Mouse (Mus musculus) liver, embryonic 11.5 days (tissue): Measurements from ENCODE around the gene Ctdsp2. TPM values are rescaled to one million over a fixed set of nuclear protein-coding genes. Genes with fewer than 3 reads are reported as not detected.
A peak's percentile ranks its signal among the peaks of the same experiment; 100 is the strongest.

Experiments used
- ATAC-seq: fragments of 200-750 bp; cut with Nextera tagmentation; replicated peaks from 2 replicates; pipeline ENCODE4 v1.8.0; 2017; ENCODE audit warnings: moderate number of reproducible peaks, mild to moderate bottlenecking, moderate TSS enrichment, moderate library complexity; ENCODE audit not compliant: low FRiP score
- DNase-seq: peaks from one replicate; pipeline ENCODE4 v3.0.0-alpha.2; 2017; ENCODE audit warnings: low spot score
- H3K27ac ChIP-seq: fragments of 300-500 bp; sonication (generic); 2 replicates; pipeline ENCODE4 v1.5.1; 2014; ENCODE audit warnings: mild to moderate bottlenecking, low read depth, low read length, control low read depth
- H3K27me3 ChIP-seq: fragments of 300-500 bp; sonication (generic); replicated peaks from 2 replicates; pipeline ENCODE4 v1.6.1; 2014; ENCODE audit warnings: low read length, mixed read lengths; ENCODE audit not compliant: control insufficient read depth, insufficient read depth
- H3K36me3 ChIP-seq: fragments of 300-500 bp; sonication (generic); 2 replicates; pipeline ENCODE4 v1.6.1; 2014; ENCODE audit warnings: mild to moderate bottlenecking, low read length, moderate library complexity, mixed read lengths; ENCODE audit not compliant: control insufficient read depth, insufficient read depth
- H3K4me1 ChIP-seq: fragments of 300-500 bp; sonication (generic); replicated peaks from 2 replicates; pipeline ENCODE4 v1.6.1; 2014; ENCODE audit warnings: low read length, mixed read lengths; ENCODE audit not compliant: control insufficient read depth, insufficient read depth
- H3K4me2 ChIP-seq: fragments of 300-500 bp; sonication (generic); 2 replicates; pipeline ENCODE4 v1.6.1; 2014; ENCODE audit warnings: mild to moderate bottlenecking, control low read depth, moderate library complexity
- H3K4me3 ChIP-seq: fragments of 300-500 bp; sonication (generic); 2 replicates; pipeline ENCODE4 v1.5.1; 2014; ENCODE audit warnings: low read depth, low read length, control low read depth
- H3K9ac ChIP-seq: fragments of 300-500 bp; sonication (generic); 2 replicates; pipeline ENCODE4 v1.6.1; 2014; ENCODE audit warnings: low read depth, low read length, control low read depth
- H3K9me3 ChIP-seq: fragments of 300-500 bp; sonication (generic); 2 replicates; pipeline ENCODE4 v1.6.1; 2016; ENCODE audit warnings: low read length, inconsistent platforms, mixed read lengths; ENCODE audit not compliant: control insufficient read depth
- WGBS: fragments of 180-500 bp; shearing (Covaris S2); extraction: QIAGEN DNeasy Blood & Tissue Kit; methylation state at CpG from one replicate; pipeline ENCODE4 v1.1.7; 2014; 5-methylcytosine and 5-hydroxymethylcytosine counted together
- polyA plus RNA-seq: library from polyadenylated mRNA; unstranded; fragments of >200 nt; fragmentation: Nextera tagmentation; extraction: Ambion mirVana; gene quantifications from 2 replicates; pipeline ENCODE4 v1.2.1, GENCODE M21; 2014

Gene Ctdsp2
- polyA plus RNA-seq: 37.4 and 42.2 TPM in 2 replicates

- Histone ChIP-seq H3K9me3 (no peaks in the 10 kb centered on the region), H3K27ac (peak within 1 kb of the TSS; percentile 97), H3K4me1 (peaks cover 41% of the 10 kb centered on the region), H3K4me3 (peak within 1 kb of the TSS; percentile 99), H3K9ac (peak within 1 kb of the TSS; percentile 93), H3K36me3 (no peaks in the 10 kb centered on the region; the same call in 1 of the 2 replicates), H3K4me2 (peak within 1 kb of the TSS; percentile 83), H3K27me3 (no peaks in the 10 kb centered on the region)
- under 1% methylated on average over 56 of the region's 56 CpGs for WGBS
- peak; percentile 100 for DNase-seq
- ATAC-seq: peak; percentile 91
Measured at GRCm38 (mm10) chr10:126978277-126978994, at the start of gene Ctdsp2. Ctdsp2 (plus strand) TSS chr10:126978717.

GRCm38 (mm10) chr10:126928819-126929206 is 49.7 kb upstream of the Ctdsp2 start:
- no peak overlapping the region for H3K27ac ChIP-seq
- peaks cover 10% of the 10 kb centered on the region for H3K4me1 ChIP-seq
- peak overlapping the region; percentile 51 for H3K4me3 ChIP-seq
- ATAC-seq: no peak
- H3K9ac ChIP-seq: no peak overlapping the region
- no peaks in the 10 kb centered on the region for H3K36me3 ChIP-seq
- WGBS: 30% methylated on average over 12 of the region's 12 CpGs
- no peaks in the 10 kb centered on the region for H3K9me3 ChIP-seq
- H3K4me2 ChIP-seq: peak overlapping the region; percentile 62
- H3K27me3 ChIP-seq: peaks cover 41% of the 10 kb centered on the region
- no peak for DNase-seq

- ATAC-seq: no peak
- no peaks in the 10 kb centered on the region for H3K9me3 ChIP-seq
- H3K9ac ChIP-seq: no peak overlapping the region
- no peak for DNase-seq
- no peak overlapping the region for H3K4me2 ChIP-seq
- peaks cover 10% of the 10 kb centered on the region for H3K4me1 ChIP-seq
- H3K27me3 ChIP-seq: peaks cover 41% of the 10 kb centered on the region
- H3K4me3 ChIP-seq: no peak overlapping the region
- no peak overlapping the region for H3K27ac ChIP-seq
- H3K36me3 ChIP-seq: no peaks in the 10 kb centered on the region
- WGBS: 65% methylated on average over 3 of the region's 3 CpGs
Measured at GRCm38 (mm10) chr10:126929543-126929942, 49.0 kb upstream of the Ctdsp2 start.

GRCm38 (mm10) chr10:126930270-126931121 is 48.0 kb upstream of the Ctdsp2 start:
- Histone ChIP-seq H3K4me2 (no peak overlapping the region; the same call in 1 of the 2 replicates), H3K27me3 (peaks cover 39% of the 10 kb centered on the region), H3K4me3 (no peak overlapping the region), H3K36me3 (no peaks in the 10 kb centered on the region), H3K27ac (peak overlapping the region; percentile 71; the same call in 1 of the 2 replicates), H3K9me3 (no peaks in the 10 kb centered on the region), H3K4me1 (peaks cover 15% of the 10 kb centered on the region), H3K9ac (no peak overlapping the region)
- 68% methylated on average over 15 of the region's 15 CpGs for whole genome bisulfite sequencing
- DNase-seq (no peak), ATAC-seq (no peak)

- 68% methylated on average over 8 of the region's 8 CpGs for WGBS
- ATAC-seq: no peak
Measured at GRCm38 (mm10) chr10:126931123-126931759, 47.3 kb upstream of the Ctdsp2 start.

GRCm38 (mm10) chr10:126931760-126932139 is 46.8 kb upstream of the Ctdsp2 start:
- ATAC-seq: no peak
- peak overlapping the region; percentile 72; the same call in 1 of the 2 replicates for H3K27ac ChIP-seq
- no peak overlapping the region for H3K4me2 ChIP-seq
- H3K9me3 ChIP-seq: no peaks in the 10 kb centered on the region
- no peaks in the 10 kb centered on the region for H3K36me3 ChIP-seq
- no peak overlapping the region for H3K9ac ChIP-seq
- no peak overlapping the region for H3K4me3 ChIP-seq
- no peak for DNase-seq
- peaks cover 15% of the 10 kb centered on the region for H3K4me1 ChIP-seq
- H3K27me3 ChIP-seq: peaks cover 28% of the 10 kb centered on the region

More at GRCm38 (mm10) chr10:126931123-126931759, 47.3 kb upstream of the Ctdsp2 start:
- peaks cover 32% of the 10 kb centered on the region for H3K27me3 ChIP-seq
- peaks cover 15% of the 10 kb centered on the region for H3K4me1 ChIP-seq
- no peak overlapping the region for H3K4me2 ChIP-seq
- no peak for DNase-seq
- peak overlapping the region; percentile 72 for H3K27ac ChIP-seq
- no peaks in the 10 kb centered on the region for H3K36me3 ChIP-seq
- H3K9me3 ChIP-seq: no peaks in the 10 kb centered on the region
- H3K4me3 ChIP-seq: no peak overlapping the region
- no peak overlapping the region for H3K9ac ChIP-seq

GRCm38 (mm10) chr10:126934561-126934960 is 44.0 kb upstream of the Ctdsp2 start:
- ATAC-seq: no peak
- no peak overlapping the region for H3K4me3 ChIP-seq
- no peak overlapping the region for H3K27ac ChIP-seq
- 88% methylated on average over 13 of the region's 13 CpGs for WGBS
- no peaks in the 10 kb centered on the region; the same call in 1 of the 2 replicates for H3K36me3 ChIP-seq
- peaks cover 1% of the 10 kb centered on the region; the same call in 1 of the 2 replicates for H3K27me3 ChIP-seq
- DNase-seq: no peak
- peaks cover 8% of the 10 kb centered on the region for H3K4me1 ChIP-seq
- H3K9ac ChIP-seq: no peak overlapping the region
- 0 out of 2 replicates have a peak, but pooled peaks cover 2% of the 10 kb centered on the region for H3K9me3 ChIP-seq
- no peak overlapping the region for H3K4me2 ChIP-seq

- H3K4me2 ChIP-seq: no peak overlapping the region
- H3K27ac ChIP-seq: no peak overlapping the region
- H3K4me3 ChIP-seq: no peak overlapping the region
- no peaks in the 10 kb centered on the region for H3K27me3 ChIP-seq
- H3K36me3 ChIP-seq: no peaks in the 10 kb centered on the region; the same call in 1 of the 2 replicates
- 0 out of 2 replicates have a peak, but pooled peaks cover 2% of the 10 kb centered on the region for H3K9me3 ChIP-seq
- ATAC-seq (no peak), DNase-seq (no peak)
- H3K9ac ChIP-seq: 0 out of 2 replicates have a peak overlapping the region, but pooled peaks have one; percentile 25
- 76% methylated on average over 8 of the region's 8 CpGs for WGBS
- peaks cover 8% of the 10 kb centered on the region for H3K4me1 ChIP-seq
Measured at GRCm38 (mm10) chr10:126935121-126935520, 43.4 kb upstream of the Ctdsp2 start.
